Mouse (Mus musculus) layer of hippocampus, adult 8-10 months (tissue): Measurements from ENCODE around the gene Slc9a9. TPM values are rescaled to one million over a fixed set of nuclear protein-coding genes. Genes with fewer than 3 reads are reported as not detected.

Experiments
- DNase-seq, 2 experiments: peaks; one replicate each; pipeline ENCODE4 v3.0.0; 2022; ENCODE audit warnings: low spot score in 2 of 2
- total RNA-seq, 4 experiments: library from RNA; stranded (reverse); gene quantifications; 2 replicates each; pipeline ENCODE4 v1.2.4; 2022

The Slc9a9 gene
- total RNA-seq, 4 experiments from 2014 or later: 15.3 to 22.8 (median 19.3) TPM

DNA sequence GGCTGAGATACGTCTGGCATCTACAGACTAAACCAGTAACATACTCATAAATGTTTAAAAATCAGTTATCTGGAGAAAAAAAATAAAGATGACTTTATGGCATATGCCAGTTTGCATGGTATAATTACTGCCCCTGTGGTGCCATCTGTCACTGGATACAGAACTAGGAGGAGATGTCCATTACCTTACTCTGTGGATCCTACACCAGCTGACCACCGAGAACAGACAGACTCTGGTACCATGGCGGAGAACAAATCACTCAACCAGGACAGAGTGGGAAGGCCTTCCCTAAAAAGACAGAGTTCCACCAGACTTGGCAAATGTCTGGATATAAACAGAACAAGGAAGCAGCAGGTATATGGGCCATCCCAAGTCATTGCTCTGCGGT lies 519.5 kb downstream of the Slc9a9 start:
- DNase-seq: no peak

- DNase-seq: no peak
These were observed 521.7 kb downstream of the Slc9a9 start for GRCm38 (mm10) chr9:95191442-95191841.

DNA sequence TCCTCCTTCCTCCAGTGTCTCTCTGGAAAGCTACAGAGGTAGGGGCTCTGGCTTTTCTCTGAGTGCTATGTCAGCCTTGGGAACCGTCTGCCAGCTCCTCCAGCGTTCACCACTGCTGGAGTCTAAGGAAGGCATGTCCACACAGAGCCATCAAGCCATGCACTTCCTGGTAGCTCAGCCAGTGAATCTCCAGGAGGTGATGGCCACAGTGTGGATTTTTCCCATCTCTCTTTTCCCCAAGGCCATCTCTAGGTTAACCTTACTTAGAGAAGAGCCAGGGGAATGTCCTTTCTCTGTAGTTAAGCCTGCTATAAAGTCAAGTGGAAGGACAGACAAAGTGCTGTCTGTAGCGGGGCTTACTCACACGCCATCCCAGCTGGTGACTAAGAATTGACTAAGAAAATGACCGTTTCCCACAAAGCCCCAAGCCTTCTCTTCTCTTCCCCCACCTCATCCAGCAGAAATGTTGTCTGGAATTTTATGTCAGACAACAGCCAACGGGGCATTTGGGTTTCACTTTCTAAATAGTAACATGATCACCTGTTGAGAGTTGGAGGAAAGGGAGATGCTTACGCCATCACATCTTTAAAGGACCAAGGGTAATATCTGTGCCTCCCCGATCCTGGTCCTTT lies 523.3 kb downstream of the Slc9a9 start:
- DNase-seq: no peak

- DNase-seq: no peak
These were observed 524.0 kb downstream of the Slc9a9 start for GRCm38 (mm10) chr9:95193672-95194071.

DNA sequence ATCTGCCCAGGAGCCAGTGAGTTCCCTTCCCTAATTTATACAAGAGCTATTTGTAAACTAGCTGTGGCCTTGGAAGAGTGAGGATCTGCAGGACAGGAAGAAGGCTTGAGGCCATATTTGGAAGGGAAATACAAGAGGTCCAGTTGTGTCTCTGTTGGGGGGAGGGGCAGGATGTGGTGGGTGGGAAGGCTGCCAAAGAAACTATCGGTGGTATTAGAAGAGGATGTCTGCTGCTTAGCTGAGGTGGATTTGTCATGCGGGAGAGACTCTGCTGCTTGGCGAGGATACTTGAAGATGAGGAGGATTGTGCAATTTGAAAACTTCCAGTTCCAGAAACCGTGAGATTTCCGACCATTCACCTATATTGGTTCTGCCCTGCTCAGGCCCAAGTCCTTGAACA lies 524.4 kb downstream of the Slc9a9 start:
- DNase-seq: no peak

GRCm38 (mm10) chr9:95207661-95208060 lies 538.0 kb downstream of the Slc9a9 start:
- no peak for DNase-seq

GRCm38 (mm10) chr9:95208681-95209080 lies 539.0 kb downstream of the Slc9a9 start:
- DNase-seq: no peak

GRCm38 (mm10) chr9:95220009-95220408 lies 550.3 kb downstream of the Slc9a9 start:
- no peak for DNase-seq

DNA sequence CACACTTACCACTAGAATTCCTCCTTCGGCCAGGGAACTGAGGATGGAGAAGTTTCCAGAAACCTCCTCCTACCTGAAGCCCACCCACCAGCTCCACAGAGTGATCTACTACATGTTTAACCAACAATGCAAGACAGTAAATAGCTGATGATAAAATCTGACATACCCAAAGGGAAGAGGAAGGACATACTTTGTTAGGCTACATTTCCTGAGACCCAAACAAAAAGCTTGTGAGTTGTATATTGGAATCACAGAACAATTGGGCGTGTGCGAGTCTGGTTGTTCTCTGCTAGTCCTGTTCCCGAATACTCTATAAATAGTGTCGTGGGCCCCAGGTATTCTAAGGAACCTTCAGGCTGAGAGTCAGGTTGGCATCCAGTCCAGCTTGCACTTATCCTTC lies 551.6 kb downstream of the Slc9a9 start:
- DNase-seq: no peak

GRCm38 (mm10) chr9:95226986-95227385 lies 557.3 kb downstream of the Slc9a9 start:
- DNase-seq: no peak

DNA sequence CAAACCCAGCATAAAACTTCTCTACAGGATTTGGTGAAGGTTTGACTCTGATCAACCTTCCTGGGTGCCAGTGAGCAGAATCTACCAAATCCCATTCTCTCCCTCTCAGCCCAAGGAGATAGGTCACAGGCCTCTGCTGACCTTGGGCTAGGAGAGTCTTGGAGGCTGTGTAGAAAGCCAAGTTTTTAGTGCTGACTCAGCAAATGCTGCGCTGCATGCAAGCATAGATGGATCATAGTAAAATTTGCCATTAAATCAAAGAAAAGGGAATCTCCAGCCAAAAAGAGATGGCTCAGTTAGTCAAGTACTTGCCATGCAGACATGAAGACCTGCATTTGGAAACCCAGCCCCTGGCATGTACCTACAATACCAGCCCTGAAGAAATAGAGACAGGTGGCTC lies 558.4 kb downstream of the Slc9a9 start:
- no peak for DNase-seq

DNA sequence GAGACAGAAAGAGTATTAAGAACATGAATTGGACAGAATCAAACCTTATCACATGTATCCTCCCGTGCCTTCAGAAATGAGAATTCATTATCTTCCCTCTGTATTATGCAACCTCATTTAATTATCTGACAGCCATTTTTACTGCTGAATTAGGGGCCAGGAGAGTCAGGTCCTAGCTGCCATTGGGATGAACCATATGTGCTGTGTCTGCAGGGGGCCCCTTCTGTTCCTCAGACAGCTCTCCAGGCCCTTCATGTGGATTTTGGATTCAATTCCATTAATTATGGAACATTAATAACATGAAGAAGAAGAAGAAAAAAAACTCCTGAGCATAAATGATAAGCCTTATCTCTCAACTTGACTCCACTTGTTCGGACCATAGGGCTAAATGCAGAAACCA lies 559.4 kb downstream of the Slc9a9 start:
- no peak for DNase-seq

DNA sequence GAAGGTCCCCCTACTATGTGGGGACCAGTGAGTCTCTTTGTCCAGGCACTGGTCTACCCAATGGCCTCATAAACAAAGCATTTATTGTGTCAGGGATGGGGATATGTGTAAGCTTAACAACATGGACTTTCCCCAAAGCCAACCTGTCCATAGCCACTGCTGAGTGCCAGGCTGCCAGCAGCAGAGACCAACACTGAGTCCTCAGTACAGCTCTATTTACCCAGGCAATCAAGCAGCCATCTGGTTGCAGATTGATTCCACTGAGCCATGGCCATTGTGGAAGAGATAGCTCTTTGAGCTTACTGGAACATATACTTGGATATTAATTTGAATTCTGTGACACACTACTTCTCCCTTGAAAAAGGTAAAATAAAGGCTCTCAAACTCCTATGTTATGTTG lies 570.2 kb downstream of the Slc9a9 start:
- no peak for DNase-seq

DNA sequence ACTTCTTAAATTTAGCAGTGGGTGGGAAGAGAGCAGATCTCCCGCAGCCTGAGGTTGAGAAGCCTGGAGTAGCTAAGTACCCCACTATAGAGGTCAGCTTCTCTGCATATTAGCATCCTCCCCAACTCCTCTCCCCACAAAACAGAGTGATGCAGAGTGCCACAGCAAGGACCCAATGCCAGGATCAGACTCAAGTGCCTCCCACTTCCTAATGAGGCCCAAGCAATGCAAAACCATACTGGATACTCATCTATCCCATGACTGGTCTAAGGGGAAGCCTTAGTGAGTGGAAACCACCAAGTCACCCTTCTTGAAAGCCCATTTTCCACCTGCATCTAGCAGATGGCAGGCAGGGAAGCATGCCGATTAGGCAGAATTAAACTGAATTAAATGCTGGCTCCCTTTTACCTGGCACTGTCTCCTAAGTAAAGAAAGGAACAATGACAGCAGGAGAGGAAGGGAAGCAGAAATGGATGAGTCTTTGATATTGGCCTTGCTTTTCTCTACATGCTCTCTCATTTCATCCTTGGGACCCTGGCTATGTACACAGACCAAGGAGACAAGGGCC lies 573.0 kb downstream of the Slc9a9 start:
- no peak for DNase-seq

DNA sequence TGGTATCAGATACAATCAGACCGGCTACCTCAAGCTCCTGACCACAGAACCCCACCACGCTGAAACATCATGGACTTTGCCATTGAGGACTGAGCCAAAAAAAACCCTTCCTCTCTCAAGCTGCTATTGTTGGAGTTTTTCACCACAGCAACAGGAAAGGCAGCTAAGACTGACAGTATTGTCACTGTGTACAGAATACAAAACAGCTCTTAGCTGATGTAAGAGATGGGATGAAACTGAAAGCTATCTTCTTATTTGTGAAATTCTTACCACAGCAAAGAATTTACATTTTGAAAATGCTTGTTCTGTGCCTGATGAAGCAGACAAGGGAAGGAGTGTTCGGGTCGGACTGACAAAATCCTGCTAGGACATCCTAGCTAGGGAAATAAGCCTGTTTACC lies 584.5 kb downstream of the Slc9a9 start:
- no peak for DNase-seq

DNA sequence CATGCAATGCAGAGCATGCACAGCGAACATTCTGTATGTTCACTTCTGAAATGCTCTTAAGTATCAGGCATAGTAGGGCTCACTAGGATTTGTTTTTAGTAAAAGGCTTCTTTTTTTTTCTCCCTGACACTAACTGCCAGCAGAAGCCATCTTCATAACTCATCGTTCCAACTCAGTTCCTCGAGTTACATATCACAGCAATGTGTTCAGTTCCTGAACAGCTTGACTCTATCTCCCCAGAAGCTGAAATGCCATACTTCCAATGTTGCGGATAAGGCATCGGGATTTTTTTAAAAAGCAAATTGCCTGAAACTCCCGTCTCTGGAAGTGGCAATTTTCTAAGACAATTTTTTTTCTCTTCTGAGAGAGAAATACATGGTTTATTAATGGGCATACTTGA lies 586.1 kb downstream of the Slc9a9 start:
- DNase-seq: no peak

- no peak for DNase-seq
These were observed 587.1 kb downstream of the Slc9a9 start for GRCm38 (mm10) chr9:95256680-95257316.

- no peak for DNase-seq
These were observed 593.1 kb downstream of the Slc9a9 start for GRCm38 (mm10) chr9:95262851-95263250.

GRCm38 (mm10) chr9:95263867-95264509 lies 594.3 kb downstream of the Slc9a9 start:
- no peak for DNase-seq

DNA sequence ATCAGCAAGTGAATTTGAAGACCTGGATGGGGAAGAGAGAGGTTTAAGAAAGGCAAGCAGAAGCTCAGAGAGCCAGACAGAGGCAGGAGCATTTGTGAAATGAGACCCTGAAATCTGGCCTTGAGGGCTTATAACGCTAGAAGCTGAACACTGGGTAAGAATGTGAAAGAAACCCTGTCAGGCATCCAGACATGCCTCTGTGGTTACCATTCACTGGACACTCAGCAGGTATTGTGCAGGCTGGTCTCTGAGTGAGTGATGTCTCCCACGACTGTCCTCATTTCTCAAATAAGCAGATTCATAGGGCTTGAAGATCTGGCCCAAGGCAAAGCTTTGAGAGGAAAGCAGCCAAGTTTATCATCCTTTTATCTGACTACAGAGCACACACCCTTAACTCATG lies 596.5 kb downstream of the Slc9a9 start:
- DNase-seq: no peak

DNA sequence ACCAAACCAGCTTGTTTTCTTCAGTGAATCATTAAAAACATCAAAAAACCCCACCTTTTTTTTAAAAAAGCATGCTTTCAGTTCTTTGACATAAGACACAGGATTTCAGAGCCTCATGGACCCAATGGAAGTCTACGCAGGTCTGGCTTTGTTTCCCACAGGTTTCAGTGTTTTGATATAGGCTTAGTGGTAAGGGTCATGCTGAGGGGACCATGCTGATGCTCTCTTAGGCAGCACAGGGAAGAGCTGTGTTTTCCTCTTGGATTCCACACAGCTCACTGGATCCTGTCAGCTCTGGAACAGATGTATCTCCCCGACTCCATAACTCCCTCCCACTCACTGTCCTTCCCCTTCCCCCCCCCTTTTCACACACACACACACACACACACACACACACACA lies 597.2 kb downstream of the Slc9a9 start:
- no peak for DNase-seq

DNA sequence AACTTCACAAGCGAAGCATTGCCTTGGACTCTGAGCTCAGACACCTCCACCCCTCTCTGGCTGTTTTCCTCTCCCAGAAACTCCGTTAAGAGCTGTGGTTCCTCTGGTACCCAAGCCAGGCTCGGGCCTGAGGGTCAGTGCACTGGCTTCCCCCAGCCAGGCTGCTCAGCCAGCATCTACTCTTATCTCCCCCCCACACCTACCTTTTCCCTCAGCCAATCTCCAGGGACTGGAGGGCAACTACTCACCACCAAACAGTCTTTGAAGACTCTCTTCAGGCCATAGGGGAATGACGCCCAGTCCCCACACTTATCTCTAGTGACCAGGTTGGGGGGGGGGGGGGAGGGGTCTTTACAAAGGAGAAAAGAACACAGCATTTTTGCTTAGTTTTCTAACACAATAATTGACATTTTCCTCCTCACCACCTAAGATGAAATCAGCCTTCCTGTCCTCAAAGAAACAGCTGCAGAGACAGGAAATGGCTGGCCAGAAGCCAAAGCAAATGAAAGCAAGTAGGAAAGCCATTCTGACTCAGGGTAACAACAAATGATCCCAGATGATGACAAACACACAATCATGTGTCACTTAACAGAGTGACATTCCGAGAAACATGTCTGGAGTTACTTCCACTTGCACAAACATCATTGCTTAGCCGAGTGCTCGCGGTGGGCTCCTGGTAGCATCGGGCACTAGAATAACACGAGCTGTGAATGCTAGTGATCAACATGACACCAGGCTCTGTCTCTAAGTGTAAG lies 610.1 kb downstream of the Slc9a9 start:
- DNase-seq: no peak
